Mouse (Mus musculus) left cerebral cortex, postnatal 10 days (tissue): ENCODE measurements around the gene Dnhd1. TPM values are rescaled to one million over a fixed set of nuclear protein-coding genes. Genes with fewer than 3 reads are reported as not detected.
"Not testable (repeated sequence)": the region's sequence is repeated elsewhere in the genome, so short reads cannot be mapped to it uniquely, and the experiment has no call there.

Source experiments
- DNase-seq, 2 experiments: peaks; one replicate each; pipeline ENCODE4 v3.0.0; 2021 to 2022; ENCODE audit warnings: low spot score in 2 of 2, mixed read lengths in 1 of 2; ENCODE audit errors: extremely low spot score in 1 of 2
- intact Hi-C: fragments of 180-260 bp; cut with DNase I; formaldehyde crosslinking; loops from one replicate; pipeline ENCODE4 v1.15.1; 2025
- total RNA-seq, 2 experiments: library from RNA; stranded (reverse); gene quantifications; 2 replicates each; pipeline ENCODE4 v1.2.3; 2021

Dnhd1 gene
- total RNA-seq, 2 experiments from 2014 or later, result 4.9 to 6.1 TPM

- DNase-seq, result not testable (repeated sequence)
- intact Hi-C loops, result loop anchor here (10.0 kb wide), 2 partner anchors 59 to 101 kb away; partner anchors contain the start of gene Trim3
These were observed 84.8 kb downstream of the Dnhd1 start for GRCm38 (mm10) chr7:105735464-105735863.

DNA sequence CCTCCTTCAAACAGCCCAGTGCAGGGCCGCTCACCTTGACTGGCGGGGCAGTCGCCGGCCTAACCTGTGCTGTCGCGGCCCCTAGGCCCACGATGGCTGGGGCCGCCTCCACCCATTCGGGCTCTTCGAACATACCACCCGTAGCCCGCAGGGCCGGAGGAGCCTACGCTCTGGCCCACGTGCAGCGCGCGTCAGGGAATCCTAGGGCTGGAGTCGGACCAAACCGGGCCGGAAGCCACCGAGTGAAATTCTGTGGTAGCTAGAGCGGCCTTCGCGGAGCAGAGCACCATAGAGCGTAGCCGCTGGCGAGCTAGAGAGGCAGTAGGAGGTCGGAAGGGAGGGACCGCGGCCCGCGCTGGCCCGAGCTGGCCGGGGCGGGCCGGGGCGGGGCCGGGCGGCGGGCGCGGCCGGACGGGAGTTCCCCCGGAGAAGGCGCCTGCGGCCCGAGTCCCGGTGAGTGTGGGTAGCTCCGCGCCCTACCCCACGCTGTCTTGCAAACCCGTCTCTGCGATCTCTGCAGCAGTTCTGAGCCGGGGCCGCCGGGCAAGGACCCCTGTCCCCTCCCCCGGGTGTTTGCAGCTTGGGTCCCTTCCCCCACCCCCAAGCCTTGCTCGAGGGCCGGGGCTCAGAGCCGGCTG, 85.8 kb downstream of the Dnhd1 start, which contains the start of gene Ilk:
Gene Ilk (plus strand): TSS at position 329 of the 638 bp plus-strand sequence.
- DNase-seq, result peak; percentile 90 to 95
- intact Hi-C loops, result loop anchor here (10.0 kb wide), 2 partner anchors 58 to 102 kb away; partner anchors contain the start of gene Trim3

DNA sequence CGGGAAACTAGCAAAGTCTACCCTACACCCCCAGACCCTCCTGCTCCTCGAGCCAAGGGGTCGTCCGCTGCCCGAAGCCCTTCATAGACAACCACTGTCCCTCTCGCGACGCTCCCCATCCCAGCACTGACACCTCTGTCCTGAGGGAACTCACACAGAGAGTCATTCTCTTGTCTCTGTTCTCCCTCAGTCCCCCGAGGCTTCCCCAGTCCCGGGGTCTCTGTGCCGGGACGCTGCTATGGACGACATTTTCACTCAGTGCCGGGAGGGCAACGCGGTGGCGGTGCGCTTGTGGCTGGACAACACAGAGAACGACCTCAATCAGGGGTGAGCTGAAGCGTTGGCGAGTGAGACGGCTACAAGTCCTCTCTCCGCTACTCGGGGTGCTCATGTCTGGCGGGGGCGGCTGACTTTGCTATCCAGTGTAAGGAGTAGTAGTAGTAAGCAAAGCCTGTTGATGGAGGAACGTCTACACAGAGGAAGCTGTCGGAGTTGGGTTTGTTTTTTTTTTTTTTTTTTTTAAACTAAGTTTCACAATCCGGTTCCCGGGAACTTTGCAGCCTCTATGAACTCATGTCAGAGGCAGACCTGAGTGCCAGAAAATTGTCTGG, 86.4 kb downstream of the Dnhd1 start, which contains the start of gene Rrp8:
Gene Rrp8 (minus strand): TSS at position 475 of the 611 bp plus-strand sequence.
- intact Hi-C loops, result loop anchor here (10.0 kb wide), 2 partner anchors 58 to 102 kb away; partner anchors contain the start of gene Trim3
- peak in 1 of 2 experiments; percentile 55 for DNase-seq

DNA sequence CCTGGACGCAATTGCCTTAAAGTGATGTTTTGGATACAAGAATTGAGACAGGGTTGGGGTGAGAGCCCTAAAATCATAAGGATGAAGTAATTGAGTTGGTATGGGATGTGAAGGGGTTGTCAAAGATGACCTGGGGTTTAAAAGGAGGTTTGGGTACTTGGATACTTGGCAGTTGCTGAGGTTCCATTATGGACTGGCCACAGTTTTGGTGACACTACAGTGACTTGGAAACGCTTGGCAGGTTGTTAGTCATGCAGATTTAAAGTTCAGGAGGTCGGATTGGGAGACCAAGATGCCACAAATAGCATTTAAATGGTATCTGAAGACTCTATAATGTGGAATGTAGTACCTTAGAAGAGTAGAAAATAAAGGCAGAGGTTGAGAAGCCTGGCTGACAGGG, 87.0 kb downstream of the Dnhd1 start:
- no peak for DNase-seq
- intact Hi-C loops, result loop anchor here (10.0 kb wide), 2 partner anchors 57 to 103 kb away; partner anchors contain the start of gene Trim3

GRCm38 (mm10) chr7:105738286-105738685, 87.7 kb downstream of the Dnhd1 start:
- no peak for DNase-seq
- intact Hi-C loops, result loop anchor here (10.0 kb wide), 2 partner anchors 57 to 103 kb away; partner anchors contain the start of gene Trim3

DNA sequence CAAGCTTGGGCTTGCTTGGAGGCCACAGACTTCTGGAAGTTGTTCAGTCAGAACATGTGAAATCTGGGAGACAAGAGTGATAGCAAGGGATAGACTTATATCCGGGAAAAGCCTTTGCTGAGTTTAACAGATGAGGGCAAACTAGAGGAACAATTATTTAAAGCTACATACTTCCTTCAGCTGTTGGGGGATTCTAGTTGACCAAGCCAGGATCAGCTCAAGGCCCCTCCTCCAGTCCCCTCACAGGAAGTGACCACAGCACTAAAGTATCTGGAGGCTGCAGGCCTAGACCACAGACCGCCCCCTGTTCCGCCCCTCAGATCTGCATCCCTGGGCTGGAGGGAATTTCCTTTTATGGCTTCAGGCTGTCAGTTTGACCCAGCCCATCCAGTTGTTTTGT, 88.3 kb downstream of the Dnhd1 start:
- intact Hi-C loops, result loop anchor here (10.0 kb wide), 2 partner anchors 56 to 104 kb away; partner anchors contain the start of gene Trim3
- DNase-seq, result peak in 1 of 2 experiments; percentile 86

- DNase-seq, result no peak
- intact Hi-C loops, result loop anchor here (10.0 kb wide), 1 partner anchor 185 kb away; the partner anchor contains the start of gene Smpd1
These were observed 89.6 kb downstream of the Dnhd1 start for GRCm38 (mm10) chr7:105740089-105740795.

DNA sequence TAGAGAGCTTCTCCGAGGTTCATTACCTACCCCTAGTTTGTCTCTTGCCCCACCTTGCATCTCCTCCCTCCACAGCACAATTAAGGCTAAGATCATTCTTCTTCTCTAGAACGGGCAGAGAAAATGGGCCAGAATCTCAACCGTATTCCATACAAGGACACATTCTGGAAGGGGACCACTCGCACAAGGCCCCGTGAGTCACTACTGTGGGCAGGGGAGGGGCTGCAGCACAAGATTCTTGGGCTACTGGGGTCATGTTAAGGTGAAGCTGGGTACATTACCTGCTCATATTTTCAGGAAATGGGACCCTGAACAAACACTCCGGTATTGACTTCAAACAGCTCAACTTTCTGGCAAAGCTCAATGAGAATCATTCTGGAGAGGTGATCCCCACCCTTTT, 90.2 kb downstream of the Dnhd1 start:
- intact Hi-C loops, result loop anchor here (10.0 kb wide), 1 partner anchor 186 kb away; the partner anchor contains the start of gene Smpd1
- no peak for DNase-seq

DNA sequence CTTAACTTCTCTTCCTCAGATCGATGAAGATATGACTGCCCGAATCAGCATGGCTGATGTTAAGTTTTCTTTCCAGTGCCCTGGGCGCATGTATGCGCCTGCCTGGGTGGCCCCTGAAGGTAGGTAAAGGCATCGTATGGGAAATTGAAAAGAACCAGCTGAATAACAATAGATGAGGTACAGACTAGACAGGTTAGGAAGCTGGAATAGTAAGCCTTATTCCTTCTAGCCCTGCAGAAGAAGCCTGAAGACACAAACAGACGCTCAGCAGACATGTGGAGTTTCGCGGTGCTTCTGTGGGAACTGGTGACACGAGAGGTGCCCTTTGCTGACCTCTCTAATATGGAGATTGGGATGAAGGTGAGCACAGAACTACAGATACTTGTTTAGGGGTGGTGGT, 91.4 kb downstream of the Dnhd1 start:
- no peak for DNase-seq
- intact Hi-C loops, result loop anchor here (10.0 kb wide), 1 partner anchor 187 kb away; the partner anchor contains the start of gene Smpd1

DNA sequence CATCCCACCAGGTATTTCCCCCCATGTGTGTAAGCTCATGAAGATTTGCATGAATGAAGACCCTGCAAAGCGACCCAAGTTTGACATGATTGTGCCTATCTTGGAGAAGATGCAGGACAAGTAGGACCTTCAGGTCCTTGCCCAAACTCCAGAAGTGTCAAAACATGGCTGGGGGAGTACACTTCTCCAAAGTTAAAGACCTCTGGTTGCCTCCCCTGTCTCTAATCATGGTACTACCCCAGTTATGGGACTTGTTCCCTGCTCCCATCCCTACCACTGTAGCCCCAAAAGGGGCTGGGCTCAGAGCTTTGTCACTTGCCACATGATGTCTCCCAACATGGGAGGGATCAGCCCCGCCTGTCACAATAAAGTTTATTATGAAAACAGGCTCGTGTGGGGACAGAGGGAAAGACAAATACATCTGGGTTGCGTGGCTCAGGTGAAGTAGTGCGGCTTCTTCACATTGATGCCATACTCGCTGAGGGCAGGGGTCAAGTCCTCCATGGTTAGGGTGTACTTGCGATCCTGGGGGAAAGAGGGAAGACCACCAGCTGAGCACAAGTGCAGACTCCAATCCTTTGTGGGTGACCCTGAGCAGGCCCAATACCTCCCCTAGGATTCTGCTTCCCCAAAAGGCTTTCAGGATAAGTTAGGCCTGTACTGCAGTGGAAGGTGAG, 92.0 kb downstream of the Dnhd1 start:
- intact Hi-C loops, result loop anchor here (10.0 kb wide), 1 partner anchor 188 kb away; the partner anchor contains the start of gene Smpd1
- DNase-seq, result not testable (repeated sequence)

- DNase-seq, result not testable (repeated sequence)
- intact Hi-C loops, result loop anchor here (10.0 kb wide), 1 partner anchor 189 kb away; the partner anchor contains the start of gene Smpd1
These were observed 92.8 kb downstream of the Dnhd1 start for GRCm38 (mm10) chr7:105743246-105743925.

GRCm38 (mm10) chr7:105743926-105744590, 93.4 kb downstream of the Dnhd1 start, which contains the start of gene Taf10:
Gene Taf10 (minus strand): TSS chr7:105744361.
- intact Hi-C loops, result loop anchor here (10.0 kb wide), 1 partner anchor 189 kb away; the partner anchor contains the start of gene Smpd1
- DNase-seq, result peak; percentile 82 to 92

DNA sequence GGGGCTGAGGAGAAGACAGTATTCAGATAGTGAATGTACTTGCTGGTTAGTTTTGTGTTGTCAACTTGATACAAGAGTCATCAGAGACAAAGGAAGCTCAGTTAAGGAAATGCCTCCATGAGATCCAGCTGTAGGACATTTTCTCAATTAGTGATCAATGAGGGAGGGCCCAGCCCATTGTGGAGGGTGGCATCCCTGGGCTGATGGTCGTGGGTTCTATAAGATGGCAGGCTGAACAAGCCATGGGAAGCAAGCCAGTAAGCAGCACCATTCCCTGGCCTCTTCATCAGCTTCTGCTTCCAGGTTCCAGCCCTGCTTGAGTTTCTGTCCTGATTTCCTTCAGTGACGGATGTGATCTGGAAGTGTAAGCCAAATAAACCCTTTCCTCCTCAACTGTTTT, 97.1 kb downstream of the Dnhd1 start:
- intact Hi-C loops, result loop anchor here (10.0 kb wide), 1 partner anchor 193 kb away; the partner anchor contains the start of gene Smpd1
- no peak for DNase-seq

DNA sequence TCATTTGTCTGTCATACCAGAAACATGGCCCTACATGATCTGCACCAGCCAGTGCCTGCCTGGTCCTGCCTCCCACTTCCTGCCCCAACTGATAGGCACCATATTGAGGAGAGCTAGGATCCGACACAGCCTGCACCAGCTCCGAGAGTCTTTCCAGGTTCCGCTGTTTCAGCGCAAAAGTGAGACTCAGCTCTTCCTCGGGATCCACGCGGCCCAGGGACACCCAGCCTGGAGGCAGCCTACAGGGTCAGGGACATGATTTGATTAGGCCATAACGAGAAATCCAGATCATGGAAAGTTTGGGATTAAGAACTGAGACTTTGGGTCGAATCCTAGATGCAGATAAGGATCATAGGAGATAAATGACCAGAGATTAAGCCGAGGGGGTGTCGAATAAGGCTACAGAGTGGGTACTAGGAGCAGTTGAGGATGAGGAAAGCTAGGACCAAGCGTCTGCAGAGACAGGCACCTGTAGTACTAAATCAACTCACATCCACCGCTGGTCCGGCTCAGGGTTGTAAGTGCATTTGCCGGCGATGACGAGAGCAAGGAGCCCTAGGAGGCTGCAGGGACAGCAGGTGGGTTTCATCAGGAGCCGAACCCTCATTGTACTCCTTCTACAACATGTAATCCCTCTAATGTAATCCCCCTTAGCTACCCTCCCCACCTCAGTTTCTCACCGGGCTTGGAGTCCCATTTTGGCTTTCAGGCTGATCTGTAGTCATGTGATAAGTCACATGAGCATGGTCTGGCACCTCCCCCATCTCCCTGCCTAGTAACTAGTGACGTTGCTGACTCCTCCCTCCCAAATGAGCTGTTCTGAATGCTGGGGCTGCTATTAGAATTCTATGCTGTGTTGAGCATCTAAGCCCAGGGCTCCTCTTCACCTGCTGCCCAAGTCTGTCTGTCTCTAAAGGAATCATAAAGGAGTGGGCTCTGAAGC, 101.1 kb downstream of the Dnhd1 start, which contains the start of gene Tpp1:
Gene Tpp1 (minus strand): TSS at position 745 of the 943 bp plus-strand sequence.
- intact Hi-C loops, result no loop called here
- peak; percentile 93 to 94 for DNase-seq

- intact Hi-C loops, result no loop called here
- DNase-seq, result no peak
These were observed 102.1 kb downstream of the Dnhd1 start for GRCm38 (mm10) chr7:105752716-105753115.

DNA sequence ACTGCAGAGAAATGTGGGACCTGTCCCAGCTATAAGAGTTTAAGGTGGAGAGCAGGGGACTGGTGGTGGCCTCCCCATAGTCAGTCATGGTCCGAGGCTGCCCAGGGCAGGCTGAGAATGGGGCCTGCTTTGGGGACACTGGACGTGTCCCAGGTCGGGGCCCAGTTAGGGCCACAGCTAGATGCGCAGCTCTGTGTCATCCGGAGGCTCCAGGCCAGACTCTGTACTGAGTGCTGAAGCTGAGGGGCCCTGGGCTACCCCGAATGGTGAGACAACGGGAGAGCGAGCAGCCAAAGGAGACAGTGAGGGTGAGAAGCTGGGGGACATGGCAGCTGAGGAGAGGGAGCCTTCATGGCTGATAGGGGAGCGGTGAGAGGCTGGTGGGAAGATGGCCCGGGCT, 102.7 kb downstream of the Dnhd1 start:
- no peak for DNase-seq
- intact Hi-C loops, result no loop called here
